Mouse (Mus musculus): ENCODE measurements around the gene Ints6.

GRCm38 (mm10) chr14:62761036-62761881, at the start of gene Ints6:
- TF ChIP-seq POLR2A (IDR thresholded peaks at IDR 0.05; ENCODE audit: low read depth, low read length) (peak; percentile 100), CTCF (IDR thresholded peaks at IDR 0.05; ENCODE audit: extremely low read depth, insufficient read depth, insufficient read length, insufficient replicate concordance) (no peak)

Data from spleen, adult 2 months (tissue).